15 mouse cellular contexts compared by ENCODE assay signal in the genomic region with DNA sequence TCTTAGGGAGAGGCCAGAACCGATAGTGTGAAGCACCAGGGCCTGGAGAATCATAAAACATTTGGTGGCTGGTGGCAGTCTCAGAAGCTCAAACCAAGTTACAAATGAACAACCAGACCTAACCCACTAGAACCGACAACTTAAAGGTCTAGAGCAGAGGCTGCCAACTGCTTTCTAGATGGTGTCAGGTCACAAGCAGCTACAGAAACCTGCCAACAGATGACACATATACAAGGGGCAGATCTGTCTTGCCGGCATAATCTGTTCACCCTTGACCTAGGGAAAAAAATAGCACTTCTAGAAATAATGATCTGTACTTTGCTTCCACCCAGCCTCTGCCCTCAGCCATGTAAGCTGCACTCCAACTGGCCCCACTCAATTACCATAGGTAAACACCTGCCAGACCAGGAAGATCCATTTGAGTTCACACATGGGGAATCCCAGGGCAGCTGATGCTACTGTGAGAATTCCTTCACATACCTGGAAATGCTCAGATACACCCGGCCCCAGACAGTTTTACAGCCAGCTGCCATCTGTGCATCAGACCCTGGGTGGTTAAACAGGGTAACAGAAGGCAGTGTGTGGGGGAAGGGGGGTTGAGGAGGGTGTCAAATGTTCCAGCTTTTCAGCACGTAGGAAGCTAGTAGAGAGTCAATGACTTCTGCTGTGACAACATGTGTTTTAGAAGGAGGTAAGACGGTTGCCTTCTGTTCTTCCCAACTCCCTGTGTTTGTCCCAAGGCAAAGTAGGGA. TPM values are rescaled to one million over a fixed set of nuclear protein-coding genes. Genes with fewer than 3 reads are reported as not detected.
DNase-seq lines count a peak whose midpoint lies in the region; ATAC-seq and TF ChIP-seq lines count a peak whose summit lies in the region.
"Had no signal": no experiment of that assay in that cellular context is flagged by ENCODE, and none has a peak within 500 bp of the region (broad histone marks: within the 10 kb centered on the region; RNA-seq: fewer than 3 reads in every experiment).

No protein-coding gene starts in this region.

- H3K4me3 ChIP-seq in kidney, embryonic 15.5 days (replicated peaks), result no peak overlapping the region
- H3K4me3 ChIP-seq in layer of hippocampus, adult 2 months, result no peak overlapping the region
- H3K4me3 ChIP-seq: hindbrain, embryonic 12.5 days; stomach, embryonic 15.5 days had no signal

- H3K9me3 ChIP-seq in kidney, embryonic 15.5 days (replicated peaks), result no peaks in the 10 kb centered on the region
- H3K9me3 ChIP-seq: hindbrain, embryonic 12.5 days; stomach, embryonic 15.5 days had no signal

- H3K4me1 ChIP-seq in kidney, embryonic 15.5 days, result peaks cover 6% of the 10 kb centered on the region; the same call in 1 of the 2 replicates
- H3K4me1 ChIP-seq: hindbrain, embryonic 12.5 days; stomach, embryonic 15.5 days had no signal

- H3K27me3 ChIP-seq in kidney, embryonic 15.5 days, result no peaks in the 10 kb centered on the region
- H3K27me3 ChIP-seq: hindbrain, embryonic 12.5 days; stomach, embryonic 15.5 days had no signal

- WGBS in kidney, embryonic 15.5 days, result 20% methylated on average over 6 of the region's 6 CpGs

- no peak overlapping the region for H3K9ac ChIP-seq in kidney, embryonic 15.5 days
- H3K9ac ChIP-seq: hindbrain, embryonic 12.5 days; stomach, embryonic 15.5 days had no signal

- peak; percentile 70; the same call in 1 of the 2 replicates for ATAC-seq in kidney, embryonic 15.5 days (replicated peaks; ENCODE audit: low FRiP score)

- H3K27ac ChIP-seq in kidney, embryonic 15.5 days, result no peak overlapping the region
- H3K27ac ChIP-seq in layer of hippocampus, adult 2 months, result peak overlapping the region; percentile 58
- H3K27ac ChIP-seq: hindbrain, embryonic 12.5 days; stomach, embryonic 15.5 days had no signal

- H3K36me3 ChIP-seq in kidney, embryonic 15.5 days, result peaks cover 93% of the 10 kb centered on the region

- no peak overlapping the region for H3K4me2 ChIP-seq in kidney, embryonic 15.5 days
- H3K4me2 ChIP-seq: hindbrain, embryonic 12.5 days; stomach, embryonic 15.5 days had no signal

- no peak for TF ChIP-seq CTCF in layer of hippocampus, adult 2 months (conservative IDR thresholded peaks at IDR 0.05)

- peak; percentile 54 for DNase-seq in cerebellum, adult 11 months
- DNase-seq in cerebellum, postnatal 4 days (ENCODE audit: low spot score in 2 of 2), result no peak
- DNase-seq in kidney, adult 9 months, result no peak
- peak; percentile 59 to 71 for DNase-seq in cerebellum, adult 18-20 months
- peak; percentile 52 to 73 for DNase-seq in layer of hippocampus, adult 2 months (ENCODE audit: low spot score in 2 of 2)
- no peak for DNase-seq in heart, adult 8-10 months (ENCODE audit: low spot score)
- DNase-seq in thymus, postnatal 0 days (ENCODE audit: low spot score), result no peak
- DNase-seq: adrenal gland, adult 8-10 months; lung, postnatal 4 days; retina, postnatal 1 day had no signal

RNA-seq across cellular contexts. Expression of a gene that starts 9.9 kb away (rescaled TPM):
- 35.3 and 36.5 TPM in 2 replicates for polyA plus RNA-seq in kidney, embryonic 15.5 days (2015; fragmentation: Nextera tagmentation; extraction: Ambion mirVana)
- 10 to 100 TPM; 26.5 to 27.1 TPM for total RNA-seq in layer of hippocampus, adult 2 months (2021)
- 10 to 100 TPM; 12.7 to 15.5 (median 14.9) TPM for total RNA-seq in heart, adult 8-10 months (2022)
- polyA plus RNA-seq in thymus, postnatal 0 days (2015; fragmentation: Nextera tagmentation; extraction: Ambion mirVana), result 14.5 and 16.9 TPM in 2 replicates

RNA-seq across cellular contexts. Expression of a gene that starts 18.9 kb away (rescaled TPM):
- polyA plus RNA-seq in kidney, embryonic 15.5 days (2015; fragmentation: Nextera tagmentation; extraction: Ambion mirVana), result 122 and 135 TPM in 2 replicates
- 10 to 100 TPM; 56.6 to 56.9 TPM for total RNA-seq in layer of hippocampus, adult 2 months (2021)
- 10 to 100 TPM; 45.4 to 51.9 (median 48.8) TPM for total RNA-seq in heart, adult 8-10 months (2022)
- polyA plus RNA-seq in thymus, postnatal 0 days (2015; fragmentation: Nextera tagmentation; extraction: Ambion mirVana), result 140 and 164 TPM in 2 replicates

RNA-seq across cellular contexts. Expression of a gene that starts 20.8 kb away (rescaled TPM):
- 0.19 and 0.33 TPM in 2 replicates for polyA plus RNA-seq in kidney, embryonic 15.5 days (2015; fragmentation: Nextera tagmentation; extraction: Ambion mirVana)
- not detected for total RNA-seq in layer of hippocampus, adult 2 months (2021)
- under 1 TPM; 0.14 to 0.30 (median 0.22) TPM for total RNA-seq in heart, adult 8-10 months (2022)
- 0.18 TPM in 1 of 2 replicates, not detected in the other for polyA plus RNA-seq in thymus, postnatal 0 days (2015; fragmentation: Nextera tagmentation; extraction: Ambion mirVana)
- total RNA-seq: left cerebral cortex, postnatal 25 days had no signal
- polyA plus RNA-seq: hindbrain, embryonic 12.5 days had no signal

RNA-seq across cellular contexts. Expression of a gene that starts 23.3 kb away (rescaled TPM):
- 39.7 and 43.4 TPM in 2 replicates for polyA plus RNA-seq in kidney, embryonic 15.5 days (2015; fragmentation: Nextera tagmentation; extraction: Ambion mirVana)
- 10 to 100 TPM; 58.2 to 59.7 TPM for total RNA-seq in layer of hippocampus, adult 2 months (2021)
- 10 to 100 TPM; 52.2 to 60.3 (median 58.6) TPM for total RNA-seq in heart, adult 8-10 months (2022)
- 16.1 and 16.2 TPM in 2 replicates for polyA plus RNA-seq in thymus, postnatal 0 days (2015; fragmentation: Nextera tagmentation; extraction: Ambion mirVana)

RNA-seq across cellular contexts. Expression of a gene that starts 58.5 kb away (rescaled TPM):
- 3.6 TPM in 1 of 2 replicates, not detected in the other for polyA plus RNA-seq in kidney, embryonic 15.5 days (2015; fragmentation: Nextera tagmentation; extraction: Ambion mirVana)
- not detected for total RNA-seq in layer of hippocampus, adult 2 months (2021)
- not detected for total RNA-seq in heart, adult 8-10 months (2022)
- polyA plus RNA-seq in thymus, postnatal 0 days (2015; fragmentation: Nextera tagmentation; extraction: Ambion mirVana), result 10.9 and 12.2 TPM in 2 replicates
- total RNA-seq: adrenal gland, adult 8-10 months; left cerebral cortex, postnatal 25 days; MEL had no signal

Comparison
In these comparisons a context has a peak if more than half of its experiments do, and no peak if none do; other contexts are left out.
1. DNase-seq: peak in cerebellum, adult 11 months (single experiment), cerebellum, adult 18-20 months (2 of 2) and layer of hippocampus, adult 2 months (2 of 2); none in cerebellum, postnatal 4 days (0 of 2), kidney, adult 9 months (single experiment), heart, adult 8-10 months (single experiment) and thymus, postnatal 0 days (single experiment).